In the genomic region with DNA sequence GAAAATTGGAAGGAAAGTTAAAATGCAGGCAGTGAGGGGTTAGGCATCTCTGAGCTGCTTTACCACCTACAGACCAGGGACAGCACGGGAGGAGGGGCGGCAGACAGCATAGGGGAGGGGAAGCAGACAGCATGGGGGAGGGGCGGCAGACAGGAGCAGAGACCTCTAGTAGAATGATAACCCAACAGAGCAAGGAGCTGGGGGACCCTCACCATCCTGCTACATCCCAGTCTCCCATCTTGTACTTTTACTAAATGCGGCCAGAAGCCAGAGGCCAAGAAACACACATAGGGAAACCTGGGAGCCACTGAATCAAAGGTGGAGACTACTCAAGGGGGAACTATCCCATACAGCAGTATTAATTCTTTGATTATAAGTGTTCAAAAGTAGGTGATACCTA, we compare ENCODE assay signal across 25 mouse cellular contexts. TPM values are rescaled to one million over a fixed set of nuclear protein-coding genes. Genes with fewer than 3 reads are reported as not detected.
DNase-seq lines count a peak whose midpoint lies in the region; ATAC-seq lines count a peak whose summit lies in the region.
"Had no signal": no experiment of that assay in that cellular context is flagged by ENCODE, and none has a peak within 500 bp of the region (broad histone marks: within the 10 kb centered on the region; RNA-seq: fewer than 3 reads in every experiment).

No protein-coding gene starts in this region.

- no peaks in the 10 kb centered on the region for H3K9me3 ChIP-seq in midbrain, embryonic 11.5 days (ENCODE audit: control insufficient read depth, low read length)
- no peaks in the 10 kb centered on the region for H3K9me3 ChIP-seq in midbrain, embryonic 15.5 days

- H3K27ac ChIP-seq in midbrain, embryonic 11.5 days (ENCODE audit: low read depth, low read length), result no peak overlapping the region
- no peak overlapping the region for H3K27ac ChIP-seq in midbrain, embryonic 15.5 days

- no peak overlapping the region for H3K4me3 ChIP-seq in midbrain, embryonic 11.5 days (ENCODE audit: low read depth, low read length)
- no peak overlapping the region for H3K4me3 ChIP-seq in midbrain, embryonic 15.5 days

- 41% methylated on average over 4 of the region's 4 CpGs for WGBS in midbrain, embryonic 11.5 days
- 33% methylated on average over 4 of the region's 4 CpGs for WGBS in midbrain, embryonic 15.5 days

- H3K9ac ChIP-seq in midbrain, embryonic 11.5 days (ENCODE audit: low read length), result no peak overlapping the region
- H3K9ac ChIP-seq in midbrain, embryonic 15.5 days, result no peak overlapping the region

- H3K27me3 ChIP-seq in midbrain, embryonic 11.5 days (ENCODE audit: control insufficient read depth, insufficient read depth, low read length), result no peaks in the 10 kb centered on the region
- no peaks in the 10 kb centered on the region for H3K27me3 ChIP-seq in midbrain, embryonic 15.5 days (replicated peaks)
- H3K27me3 ChIP-seq: CH12.LX, Patski had no signal

- no peak overlapping the region for H3K4me2 ChIP-seq in midbrain, embryonic 11.5 days
- H3K4me2 ChIP-seq in midbrain, embryonic 15.5 days, result no peak overlapping the region

- intact Hi-C loops in heart, postnatal 14 days (cut with DNase I), result no loop called here

- no peak for ATAC-seq in midbrain, embryonic 11.5 days (ENCODE audit: low FRiP score)
- no peak for ATAC-seq in midbrain, embryonic 15.5 days (replicated peaks)
- ATAC-seq: activated CD4-positive, CD25-positive, alpha-beta regulatory T cell, adult 4 months; CD4-positive, CD25-positive, alpha-beta regulatory T cell, adult 4 months; Patski had no signal

- H3K36me3 ChIP-seq in midbrain, embryonic 11.5 days (ENCODE audit: control insufficient read depth, insufficient read depth, low read length), result no peaks in the 10 kb centered on the region
- no peaks in the 10 kb centered on the region for H3K36me3 ChIP-seq in midbrain, embryonic 15.5 days (replicated peaks)
- H3K36me3 ChIP-seq: G1E had no signal

- peak; percentile 72 for DNase-seq in heart, adult 11 months
- no peak for DNase-seq in heart, postnatal 14 days
- DNase-seq in midbrain, embryonic 11.5 days (ENCODE audit: low spot score, missing footprints), result peak; percentile 53
- DNase-seq: adrenal gland, adult 2 months; adrenal gland, adult 8-10 months; adrenal gland, postnatal 10 days; adrenal gland, postnatal 14 days; adrenal gland, postnatal 25 days; adrenal gland, postnatal 36 days; B cell, adult 2 months; cerebellum, adult 11 months; cerebellum, adult 11-12 months; cerebellum, adult 18-20 months had no signal

- H3K4me1 ChIP-seq in midbrain, embryonic 11.5 days (ENCODE audit: control insufficient read depth, insufficient read depth, low read length), result no peaks in the 10 kb centered on the region
- H3K4me1 ChIP-seq in midbrain, embryonic 15.5 days, result no peaks in the 10 kb centered on the region

RNA-seq across cellular contexts. Expression of a gene that starts 59.1 kb away (rescaled TPM):
- total RNA-seq in heart, postnatal 14 days (2021), result not detected
- polyA plus RNA-seq in midbrain, embryonic 11.5 days (2014; fragmentation: Nextera tagmentation; extraction: Ambion mirVana), result not detected in 2 replicates
- not detected in 2 replicates for polyA plus RNA-seq in midbrain, embryonic 15.5 days (2015; fragmentation: Nextera tagmentation; extraction: Ambion mirVana)
- total RNA-seq: adrenal gland, adult 18-20 months; adrenal gland, adult 2 months; adrenal gland, adult 8-10 months; adrenal gland, postnatal 10 days; adrenal gland, postnatal 14 days; adrenal gland, postnatal 25 days; adrenal gland, postnatal 36 days; adrenal gland, postnatal 4 days; CH12.LX; ES-E14; G1E; MEL had no signal
- polyA plus RNA-seq: activated CD4-positive, CD25-positive, alpha-beta regulatory T cell, adult 4 months; adrenal gland, adult 2 months; brain, embryonic 14.5 days; C2C12; CD4-positive, CD25-positive, alpha-beta regulatory T cell, adult 4 months; G1E; Patski had no signal

Comparison
In these comparisons a context has a peak if more than half of its experiments do, and no peak if none do; other contexts are left out.
1. DNase-seq: peak in heart, adult 11 months (single experiment) and midbrain, embryonic 11.5 days (single experiment); none in heart, postnatal 14 days (0 of 2).